In genomic region chr10:94045301-94045700, GRCm38 (mm10) we compare ENCODE assay signal across 24 mouse cellular contexts.
"Had no signal": no experiment of that assay in that cellular context is flagged by ENCODE, and none has a peak within 500 bp of the region (broad histone marks: within the 10 kb centered on the region; RNA-seq: fewer than 3 reads in every experiment).

No protein-coding gene starts in this region.

- H3K27ac ChIP-seq: embryonic facial prominence, embryonic 10.5 days; embryonic facial prominence, embryonic 12.5 days; embryonic facial prominence, embryonic 13.5 days; embryonic facial prominence, embryonic 15.5 days; forebrain, embryonic 12.5 days; forebrain, embryonic 13.5 days; forebrain, embryonic 15.5 days; gastrocnemius, adult 2 months; heart, adult 2 months; heart, embryonic 10.5 days had no signal

- H3K4me3 ChIP-seq: embryonic facial prominence, embryonic 10.5 days; embryonic facial prominence, embryonic 12.5 days; embryonic facial prominence, embryonic 13.5 days; embryonic facial prominence, embryonic 15.5 days; erythroblast, embryonic 14.5 days; forebrain, embryonic 10.5 days; forebrain, embryonic 12.5 days; forebrain, embryonic 13.5 days; forebrain, embryonic 15.5 days; gastrocnemius, adult 2 months; heart, adult 2 months; heart, embryonic 10.5 days had no signal

- H3K27me3 ChIP-seq: embryonic facial prominence, embryonic 12.5 days; embryonic facial prominence, embryonic 13.5 days; embryonic facial prominence, embryonic 15.5 days; forebrain, embryonic 13.5 days; forebrain, embryonic 15.5 days had no signal

- H3K4me1 ChIP-seq: embryonic facial prominence, embryonic 12.5 days; embryonic facial prominence, embryonic 15.5 days; forebrain, embryonic 13.5 days had no signal

- DNase-seq: cerebellum, adult 9-11 months; cerebellum, postnatal 10 days; cerebellum, postnatal 14 days; cerebellum, postnatal 25 days; cerebellum, postnatal 36 days; embryo, embryonic 11 days; forebrain, postnatal 0 days; gastrocnemius, adult 2 months; gastrocnemius, postnatal 10 days; gastrocnemius, postnatal 14 days; gastrocnemius, postnatal 25 days; gastrocnemius, postnatal 36 days; heart, adult 18-20 months; heart, adult 2 months had no signal
